Mouse (Mus musculus) limb, embryonic 12.5 days (tissue): ENCODE measurements around the gene Epx. TPM values are rescaled to one million over a fixed set of nuclear protein-coding genes. Genes with fewer than 3 reads are reported as not detected.

Source experiments
- ATAC-seq: fragments of 200-750 bp; cut with Nextera tagmentation; 2 replicates; pipeline ENCODE4 v1.8.0; 2017; ENCODE audit warnings: low read depth, moderate TSS enrichment; ENCODE audit not compliant: insufficient number of reproducible peaks, insufficient read depth, low FRiP score, low TSS enrichment
- H3K27ac ChIP-seq: fragments of 300-500 bp; sonication (generic); 2 replicates; pipeline ENCODE4 v1.5.1; 2016; ENCODE audit warnings: mild to moderate bottlenecking, moderate library complexity
- H3K27me3 ChIP-seq: fragments of 300-500 bp; sonication (generic); 2 replicates; pipeline ENCODE4 v1.6.1; 2016; ENCODE audit warnings: mild to moderate bottlenecking, moderate library complexity
- H3K36me3 ChIP-seq: fragments of 300-500 bp; sonication (generic); 2 replicates; pipeline ENCODE4 v1.6.1; 2016; ENCODE audit warnings: mild to moderate bottlenecking, moderate library complexity
- H3K4me1 ChIP-seq: fragments of 300-500 bp; sonication (generic); replicated peaks from 2 replicates; pipeline ENCODE4 v1.6.1; 2016
- H3K4me2 ChIP-seq: fragments of 300-500 bp; sonication (generic); 2 replicates; pipeline ENCODE4 v1.6.1; 2016; ENCODE audit warnings: mild to moderate bottlenecking, moderate library complexity
- H3K4me3 ChIP-seq: fragments of 300-500 bp; sonication (generic); replicated peaks from 2 replicates; pipeline ENCODE4 v1.5.1; 2016; ENCODE audit warnings: mild to moderate bottlenecking
- H3K9ac ChIP-seq: fragments of 300-500 bp; sonication (generic); replicated peaks from 2 replicates; pipeline ENCODE4 v1.6.1; 2016; ENCODE audit warnings: mild to moderate bottlenecking, moderate library complexity
- H3K9me3 ChIP-seq: fragments of 300-500 bp; sonication (generic); 2 replicates; pipeline ENCODE4 v1.6.1; 2016; ENCODE audit warnings: mild to moderate bottlenecking, moderate library complexity
- WGBS: fragments of 180-500 bp; shearing (Covaris S2); methylation state at CpG from one replicate; pipeline ENCODE4 v1.1.7; 2016; 5-methylcytosine and 5-hydroxymethylcytosine counted together
- polyA plus RNA-seq: library from polyadenylated mRNA; unstranded; fragments of >200 nt; fragmentation: Nextera tagmentation; extraction: Ambion mirVana; gene quantifications from 2 replicates; pipeline ENCODE4 v1.2.1, GENCODE M21; 2016

The Epx gene
- polyA plus RNA-seq, 1 experiment from 2014 or later: 0.19 TPM

DNA sequence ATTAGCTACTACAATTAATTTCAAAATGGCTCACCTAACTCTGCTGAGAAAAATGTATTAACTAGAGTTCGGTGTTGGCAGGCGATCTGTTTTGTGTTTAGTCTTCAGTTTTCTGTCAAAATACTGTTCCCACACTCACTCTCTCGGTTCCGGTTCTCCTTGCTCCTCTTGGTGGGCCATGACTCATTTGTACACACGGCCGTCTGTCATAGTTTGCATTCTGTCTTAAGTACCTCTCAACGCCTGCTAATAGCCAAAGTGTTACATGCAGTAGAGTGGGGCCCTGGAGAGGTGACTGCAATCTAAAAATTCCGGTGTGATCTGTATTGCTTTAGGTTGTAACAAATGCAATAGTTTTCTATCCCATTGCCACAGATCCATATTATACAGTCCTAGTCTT is 34.7 kb downstream of the Epx start:
- 0 out of 2 replicates have a peak, but pooled peaks cover 2% of the 10 kb centered on the region for H3K27me3 ChIP-seq
- H3K4me3 ChIP-seq: no peak overlapping the region
- H3K9me3 ChIP-seq: no peaks in the 10 kb centered on the region
- H3K4me1 ChIP-seq: no peaks in the 10 kb centered on the region
- H3K27ac ChIP-seq: no peak overlapping the region
- 81% methylated on average over 8 of the region's 8 CpGs for WGBS
- no peak overlapping the region for H3K4me2 ChIP-seq
- H3K36me3 ChIP-seq: no peaks in the 10 kb centered on the region
- ATAC-seq: no peak
- no peak overlapping the region for H3K9ac ChIP-seq

GRCm38 (mm10) chr11:87828239-87828900 is 47.0 kb downstream of the Epx start, which contains the start of gene Lpo:
Lpo (minus strand) TSS chr11:87828289.
- ATAC-seq: no peak
- H3K27me3 ChIP-seq: peaks cover 5% of the 10 kb centered on the region; the same call in 1 of the 2 replicates
- no peak within 1 kb of the TSS for H3K27ac ChIP-seq

GRCm38 (mm10) chr11:87821502-87821901 is 53.8 kb downstream of the Epx start:
- H3K4me2 ChIP-seq: no peak overlapping the region
- H3K9ac ChIP-seq: no peak overlapping the region
- H3K36me3 ChIP-seq: no peaks in the 10 kb centered on the region
- H3K27me3 ChIP-seq: peaks cover 19% of the 10 kb centered on the region
- ATAC-seq: no peak
- no peak overlapping the region for H3K27ac ChIP-seq
- peaks cover 9% of the 10 kb centered on the region for H3K4me1 ChIP-seq
- no peaks in the 10 kb centered on the region for H3K9me3 ChIP-seq
- 53% methylated on average over 5 of the region's 5 CpGs for WGBS
- no peak overlapping the region for H3K4me3 ChIP-seq

More at GRCm38 (mm10) chr11:87828239-87828900, 47.0 kb downstream of the Epx start, which contains the start of gene Lpo:
- Histone ChIP-seq H3K4me3 (no peak within 1 kb of the TSS), H3K36me3 (no peaks in the 10 kb centered on the region), H3K9me3 (no peaks in the 10 kb centered on the region), H3K9ac (no peak within 1 kb of the TSS), H3K4me2 (no peak within 1 kb of the TSS), H3K4me1 (no peaks in the 10 kb centered on the region)
- WGBS: 77% methylated on average over 10 of the region's 10 CpGs

DNA sequence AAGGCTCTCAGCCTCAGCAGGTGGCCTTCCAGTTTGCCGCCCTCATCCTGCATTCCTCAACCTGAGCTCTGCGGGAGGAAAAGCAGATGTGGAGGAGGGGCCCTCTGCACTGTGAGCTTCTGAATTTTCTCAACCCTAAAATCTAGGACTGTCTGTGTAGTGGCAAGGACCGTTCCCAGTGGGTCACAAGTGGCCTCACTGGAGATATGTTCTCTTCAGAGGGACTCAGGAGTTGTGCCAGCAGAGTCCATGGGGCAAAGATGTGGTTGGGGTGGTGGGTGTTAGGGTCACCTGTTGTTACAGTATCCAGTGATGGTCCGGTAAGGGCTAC is 57.9 kb downstream of the Epx start:
- Histone ChIP-seq H3K27me3 (peaks cover 32% of the 10 kb centered on the region), H3K36me3 (no peaks in the 10 kb centered on the region), H3K9ac (peak overlapping the region; percentile 56; the same call in 1 of the 2 replicates), H3K4me2 (peak overlapping the region; percentile 71), H3K4me1 (peaks cover 9% of the 10 kb centered on the region), H3K27ac (no peak overlapping the region), H3K9me3 (no peaks in the 10 kb centered on the region), H3K4me3 (peak overlapping the region; percentile 40)
- WGBS: 28% methylated on average over 4 of the region's 4 CpGs
- ATAC-seq: no peak

DNA sequence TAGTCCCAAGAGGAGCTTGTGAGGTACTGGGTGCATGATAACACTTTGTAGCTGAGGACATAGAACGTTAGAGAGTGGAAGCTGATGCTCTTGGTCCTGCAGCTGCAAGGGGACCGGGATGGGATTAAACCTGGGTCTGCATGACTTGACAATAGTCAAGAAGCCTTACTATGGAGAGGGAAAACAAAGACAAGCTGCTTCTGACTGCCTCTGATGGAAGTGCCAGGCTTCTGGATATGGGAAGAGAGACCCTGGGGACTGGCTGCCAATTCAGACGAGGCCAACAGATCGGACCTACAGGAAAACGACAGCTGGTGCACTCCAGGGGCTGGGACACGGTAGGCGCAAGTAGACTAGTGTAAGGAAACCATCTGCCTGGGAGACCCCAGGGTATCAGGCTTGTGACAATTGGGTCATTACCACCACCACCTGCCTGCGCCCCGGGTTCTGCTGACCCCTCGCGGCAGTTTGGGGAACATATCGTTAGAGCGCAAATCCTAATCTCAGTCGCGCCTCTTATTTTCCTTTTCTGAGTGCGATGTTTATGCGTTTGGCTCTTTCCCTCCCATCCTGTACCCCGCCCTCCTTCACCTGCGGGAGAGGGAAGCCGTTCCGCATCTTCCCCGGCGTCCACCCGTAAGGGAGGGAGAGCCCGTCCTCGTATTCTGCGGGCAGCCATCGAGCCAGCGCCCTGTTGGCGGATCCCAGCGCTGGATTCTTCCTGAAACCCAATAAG is 58.5 kb downstream of the Epx start:
- H3K9ac ChIP-seq: peak overlapping the region; percentile 56
- ATAC-seq: no peak
- 4% methylated on average over 31 of the region's 31 CpGs for WGBS

GRCm38 (mm10) chr11:87814831-87815230 is 60.5 kb downstream of the Epx start:
- H3K4me1 ChIP-seq: peaks cover 9% of the 10 kb centered on the region
- no peak overlapping the region for H3K4me2 ChIP-seq
- H3K9me3 ChIP-seq: no peaks in the 10 kb centered on the region
- 76% methylated on average over 8 of the region's 8 CpGs for WGBS
- H3K36me3 ChIP-seq: no peaks in the 10 kb centered on the region
- no peak overlapping the region for H3K27ac ChIP-seq
- no peak overlapping the region for H3K4me3 ChIP-seq
- peaks cover 32% of the 10 kb centered on the region for H3K27me3 ChIP-seq
- no peak for ATAC-seq
- no peak overlapping the region for H3K9ac ChIP-seq

More for the DNA sequence above, 58.5 kb downstream of the Epx start:
- no peaks in the 10 kb centered on the region for H3K36me3 ChIP-seq
- no peaks in the 10 kb centered on the region for H3K9me3 ChIP-seq
- peak overlapping the region; percentile 71 for H3K4me2 ChIP-seq
- no peak overlapping the region for H3K27ac ChIP-seq
- peak overlapping the region; percentile 40 for H3K4me3 ChIP-seq
- peaks cover 9% of the 10 kb centered on the region for H3K4me1 ChIP-seq
- H3K27me3 ChIP-seq: peaks cover 32% of the 10 kb centered on the region

Other genes with a start within 250 kb of the Epx start
- 2.8 and 4.0 TPM in 2 replicates for gene Rnf43, start 212.8 kb downstream of the Epx start, polyA plus RNA-seq
- gene Supt4a, start 138.0 kb downstream of the Epx start, polyA plus RNA-seq: 167 TPM in 2 replicates
- 5.7 and 5.9 TPM in 2 replicates for gene Tspoap1, start 115.0 kb downstream of the Epx start, polyA plus RNA-seq
- gene Mpo, start 82.0 kb downstream of the Epx start, polyA plus RNA-seq: 1.7 and 2.6 TPM in 2 replicates
- 0.09 TPM in 1 of 2 replicates, not detected in the other for gene Lpo, start 47.2 kb downstream of the Epx start, polyA plus RNA-seq
- gene Mks1, start 22.3 kb downstream of the Epx start, polyA plus RNA-seq: 19.2 and 21.0 TPM in 2 replicates
- not detected in 2 replicates for gene Olfr462, start 16.7 kb upstream of the Epx start, polyA plus RNA-seq
- not detected in 2 replicates for gene Olfr463, start 21.9 kb upstream of the Epx start, polyA plus RNA-seq
- gene Olfr464, start 45.4 kb upstream of the Epx start, polyA plus RNA-seq: not detected in 2 replicates
- 23.0 and 23.4 TPM in 2 replicates for gene Dynll2, start 112.0 kb upstream of the Epx start, polyA plus RNA-seq
- 505 and 534 TPM in 2 replicates for gene Srsf1, start 171.8 kb upstream of the Epx start, polyA plus RNA-seq
- 56.0 and 65.8 TPM in 2 replicates for gene Vezf1, start 192.7 kb upstream of the Epx start, polyA plus RNA-seq
- 32.1 and 37.3 TPM in 2 replicates for gene Cuedc1, start 222.5 kb upstream of the Epx start, polyA plus RNA-seq